Mouse (Mus musculus): ENCODE measurements around the gene Mblac2. TPM values are rescaled to one million over a fixed set of nuclear protein-coding genes. Genes with fewer than 3 reads are reported as not detected.

Gene Mblac2
- polyA plus RNA-seq, 1 experiment: 3.3 TPM

GRCm38 (mm10) chr13:81736606-81737005 is 25.5 kb downstream of the Mblac2 start:
- TF ChIP-seq POLR2A (IDR thresholded peaks at IDR 0.05; ENCODE audit: low read depth, low read length): no peak
- no peak for TF ChIP-seq CTCF (conservative IDR thresholded peaks at IDR 0.05; ENCODE audit: insufficient read depth, insufficient read length, low read depth, low read length)
- WGBS: 92% methylated on average over 5 of the region's 5 CpGs
- no peak overlapping the region for H3K27ac ChIP-seq (ENCODE audit: insufficient read depth, low read depth, low read length)
- no peaks in the 10 kb centered on the region for H3K36me3 ChIP-seq (ENCODE audit: control insufficient read depth, insufficient read depth, low read length)
- H3K4me1 ChIP-seq (ENCODE audit: control insufficient read depth, insufficient read depth, low read length): no peaks in the 10 kb centered on the region
- H3K27me3 ChIP-seq (replicated peaks; ENCODE audit: control insufficient read depth, insufficient read depth, low read length): no peaks in the 10 kb centered on the region
- DNase-seq: no peak
- no peak overlapping the region for H3K4me3 ChIP-seq (ENCODE audit: insufficient read depth, low read depth, low read length)

DNA sequence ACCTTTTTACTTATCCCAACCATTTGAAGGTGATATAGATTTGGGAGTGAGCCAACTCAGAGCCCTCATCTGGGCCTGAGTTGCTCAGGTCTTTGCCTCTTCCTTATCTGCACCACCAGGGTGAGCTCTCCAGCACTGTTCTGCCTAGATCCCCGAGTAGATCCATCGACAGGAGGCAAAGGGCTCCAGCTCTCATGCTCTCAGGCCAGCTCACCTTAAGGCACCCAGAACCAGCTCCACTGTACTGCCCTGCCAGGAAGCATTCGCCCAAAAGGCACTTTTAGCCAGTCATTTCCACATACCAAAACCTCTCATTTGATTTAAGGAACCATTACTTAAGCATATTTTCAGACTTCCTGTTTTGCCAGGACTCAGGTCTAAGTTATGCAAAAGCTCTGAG is 29.8 kb downstream of the Mblac2 start:
- TF ChIP-seq POLR2A (IDR thresholded peaks at IDR 0.05; ENCODE audit: low read depth, low read length): no peak
- TF ChIP-seq CTCF (conservative IDR thresholded peaks at IDR 0.05; ENCODE audit: insufficient read depth, insufficient read length, low read depth, low read length): 0 out of 2 replicates have a peak, but pooled peaks have one; percentile 18
- DNase-seq: no peak
- Histone ChIP-seq H3K27me3 (replicated peaks; ENCODE audit: control insufficient read depth, insufficient read depth, low read length) (no peaks in the 10 kb centered on the region), H3K4me3 (ENCODE audit: insufficient read depth, low read depth, low read length) (no peak overlapping the region), H3K4me1 (ENCODE audit: control insufficient read depth, insufficient read depth, low read length) (0 out of 2 replicates have a peak, but pooled peaks cover 4% of the 10 kb centered on the region), H3K27ac (ENCODE audit: insufficient read depth, low read depth, low read length) (no peak overlapping the region), H3K36me3 (ENCODE audit: control insufficient read depth, insufficient read depth, low read length) (no peaks in the 10 kb centered on the region)
- WGBS: 36% methylated on average over 3 of the region's 3 CpGs

DNA sequence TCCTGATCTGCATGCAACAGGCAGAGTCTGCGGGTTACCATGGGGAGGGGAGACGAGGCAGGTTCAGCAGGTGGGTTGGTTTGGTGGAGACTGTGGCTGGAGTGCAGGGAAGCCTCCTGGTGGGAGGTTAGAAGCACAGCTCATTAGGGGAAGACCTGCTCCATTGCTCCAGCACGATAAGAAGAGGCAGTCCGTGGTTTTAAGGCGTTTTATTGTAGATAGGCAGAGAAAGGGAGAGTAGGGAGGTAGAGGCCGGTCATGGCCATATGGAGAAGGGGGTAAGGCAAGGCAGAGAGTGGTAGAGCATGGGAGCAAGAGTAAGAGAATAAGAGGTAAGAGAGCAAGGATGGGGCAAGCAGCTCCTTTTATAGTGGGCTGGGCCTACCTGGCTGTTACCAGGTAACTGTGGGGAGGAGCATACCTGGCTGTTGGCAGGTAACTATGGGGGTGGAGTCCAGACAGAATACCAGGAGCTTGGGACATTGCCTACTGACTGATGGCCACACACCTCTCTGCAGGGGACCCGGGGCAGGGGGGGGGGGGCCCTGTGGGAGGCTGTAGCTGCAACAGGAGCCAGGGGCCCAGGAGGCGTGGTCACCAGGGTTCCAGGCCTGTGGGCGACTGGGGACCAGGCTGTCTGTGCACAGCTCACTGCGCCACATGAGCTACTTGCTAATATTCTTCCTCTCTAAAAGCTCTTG is 32.4 kb downstream of the Mblac2 start:
- Histone ChIP-seq H3K4me3 (ENCODE audit: insufficient read depth, low read depth, low read length) (no peak overlapping the region), H3K27ac (ENCODE audit: insufficient read depth, low read depth, low read length) (no peak overlapping the region), H3K36me3 (ENCODE audit: control insufficient read depth, insufficient read depth, low read length) (no peaks in the 10 kb centered on the region), H3K4me1 (ENCODE audit: control insufficient read depth, insufficient read depth, low read length) (0 out of 2 replicates have a peak, but pooled peaks cover 4% of the 10 kb centered on the region), H3K27me3 (replicated peaks; ENCODE audit: control insufficient read depth, insufficient read depth, low read length) (no peaks in the 10 kb centered on the region)
- TF ChIP-seq CTCF (conservative IDR thresholded peaks at IDR 0.05; ENCODE audit: insufficient read depth, insufficient read length, low read depth, low read length): no peak
- no peak for TF ChIP-seq POLR2A (IDR thresholded peaks at IDR 0.05; ENCODE audit: low read depth, low read length)
- DNase-seq: no peak
- 57% methylated on average over 10 of the region's 10 CpGs for WGBS

DNA sequence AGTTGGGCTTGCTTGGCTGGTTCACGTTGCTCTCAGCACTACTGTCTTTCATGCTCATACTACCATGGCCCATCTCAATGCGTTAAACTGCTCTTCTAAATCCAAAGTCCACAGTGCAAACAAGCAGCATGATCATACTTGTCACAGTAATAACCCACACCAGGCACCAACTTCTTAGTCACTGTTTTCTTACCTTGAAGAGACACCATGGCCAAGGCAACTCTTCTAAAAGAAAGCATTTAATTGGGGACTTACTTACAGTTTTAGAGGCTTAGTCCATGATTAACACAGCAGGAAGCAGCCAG is 32.9 kb downstream of the Mblac2 start:
- Histone ChIP-seq H3K4me3 (ENCODE audit: insufficient read depth, low read depth, low read length) (no peak overlapping the region), H3K27ac (ENCODE audit: insufficient read depth, low read depth, low read length) (no peak overlapping the region), H3K27me3 (replicated peaks; ENCODE audit: control insufficient read depth, insufficient read depth, low read length) (no peaks in the 10 kb centered on the region), H3K36me3 (ENCODE audit: control insufficient read depth, insufficient read depth, low read length) (no peaks in the 10 kb centered on the region), H3K4me1 (ENCODE audit: control insufficient read depth, insufficient read depth, low read length) (0 out of 2 replicates have a peak, but pooled peaks cover 4% of the 10 kb centered on the region)
- WGBS: 39% methylated on average over 2 of the region's 2 CpGs
- DNase-seq: peak; percentile 10
- no peak for TF ChIP-seq CTCF (conservative IDR thresholded peaks at IDR 0.05; ENCODE audit: insufficient read depth, insufficient read length, low read depth, low read length)
- no peak for TF ChIP-seq POLR2A (IDR thresholded peaks at IDR 0.05; ENCODE audit: low read depth, low read length)

DNA sequence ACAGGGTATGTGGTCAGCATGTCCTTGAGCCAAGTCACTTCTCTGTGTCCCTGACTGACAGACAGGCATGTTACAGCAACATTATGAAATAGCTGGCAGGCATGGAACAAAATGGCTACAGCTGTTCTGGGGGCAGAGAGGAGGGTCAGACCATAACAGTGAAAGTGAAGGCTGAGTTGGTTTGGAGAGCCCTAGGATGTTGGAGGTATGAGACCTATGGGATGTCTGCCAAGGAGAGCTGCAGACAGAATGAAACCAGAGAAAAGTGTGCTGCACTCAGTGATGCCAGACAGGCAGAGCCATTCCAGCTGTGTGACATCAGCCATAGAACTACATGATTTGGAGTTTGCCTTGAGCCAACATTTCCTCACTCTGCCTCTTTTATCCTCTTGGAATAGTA is 43.7 kb downstream of the Mblac2 start:
- TF ChIP-seq POLR2A (IDR thresholded peaks at IDR 0.05; ENCODE audit: low read depth, low read length) (no peak), CTCF (conservative IDR thresholded peaks at IDR 0.05; ENCODE audit: insufficient read depth, insufficient read length, low read depth, low read length) (no peak)
- no peaks in the 10 kb centered on the region for H3K4me1 ChIP-seq (ENCODE audit: control insufficient read depth, insufficient read depth, low read length)
- no peak for DNase-seq
- H3K27me3 ChIP-seq (replicated peaks; ENCODE audit: control insufficient read depth, insufficient read depth, low read length): no peaks in the 10 kb centered on the region
- no peaks in the 10 kb centered on the region for H3K36me3 ChIP-seq (ENCODE audit: control insufficient read depth, insufficient read depth, low read length)
- H3K4me3 ChIP-seq (ENCODE audit: insufficient read depth, low read depth, low read length): no peak overlapping the region
- H3K27ac ChIP-seq (ENCODE audit: insufficient read depth, low read depth, low read length): no peak overlapping the region

DNA sequence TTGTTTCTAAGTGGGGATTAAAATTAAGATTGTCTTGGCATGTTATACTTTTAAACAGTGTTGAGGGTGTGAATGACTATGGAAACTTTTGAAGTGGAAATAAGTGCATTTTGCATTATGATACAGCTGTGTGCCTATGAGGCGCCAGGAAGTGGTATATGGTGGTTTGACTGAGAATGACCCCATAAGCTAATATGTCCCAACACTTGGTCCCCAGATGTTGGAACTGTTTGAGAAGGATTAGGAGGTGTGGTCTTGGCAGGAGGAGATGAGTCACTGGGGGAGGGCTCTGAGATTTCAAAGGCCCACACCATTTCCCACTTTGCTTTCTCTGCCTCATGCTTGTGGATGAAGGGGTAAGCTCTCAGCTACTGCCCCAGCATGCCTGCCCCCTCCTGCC is 44.2 kb downstream of the Mblac2 start:
- DNase-seq: no peak
- H3K36me3 ChIP-seq (ENCODE audit: control insufficient read depth, insufficient read depth, low read length): no peaks in the 10 kb centered on the region
- H3K27ac ChIP-seq (ENCODE audit: insufficient read depth, low read depth, low read length): no peak overlapping the region
- no peak overlapping the region for H3K4me3 ChIP-seq (ENCODE audit: insufficient read depth, low read depth, low read length)
- no peaks in the 10 kb centered on the region for H3K4me1 ChIP-seq (ENCODE audit: control insufficient read depth, insufficient read depth, low read length)
- 97% methylated on average over 1 of the region's 1 CpGs for WGBS
- H3K27me3 ChIP-seq (replicated peaks; ENCODE audit: control insufficient read depth, insufficient read depth, low read length): no peaks in the 10 kb centered on the region
- no peak for TF ChIP-seq POLR2A (IDR thresholded peaks at IDR 0.05; ENCODE audit: low read depth, low read length)
- TF ChIP-seq CTCF (conservative IDR thresholded peaks at IDR 0.05; ENCODE audit: insufficient read depth, insufficient read length, low read depth, low read length): no peak

DNA sequence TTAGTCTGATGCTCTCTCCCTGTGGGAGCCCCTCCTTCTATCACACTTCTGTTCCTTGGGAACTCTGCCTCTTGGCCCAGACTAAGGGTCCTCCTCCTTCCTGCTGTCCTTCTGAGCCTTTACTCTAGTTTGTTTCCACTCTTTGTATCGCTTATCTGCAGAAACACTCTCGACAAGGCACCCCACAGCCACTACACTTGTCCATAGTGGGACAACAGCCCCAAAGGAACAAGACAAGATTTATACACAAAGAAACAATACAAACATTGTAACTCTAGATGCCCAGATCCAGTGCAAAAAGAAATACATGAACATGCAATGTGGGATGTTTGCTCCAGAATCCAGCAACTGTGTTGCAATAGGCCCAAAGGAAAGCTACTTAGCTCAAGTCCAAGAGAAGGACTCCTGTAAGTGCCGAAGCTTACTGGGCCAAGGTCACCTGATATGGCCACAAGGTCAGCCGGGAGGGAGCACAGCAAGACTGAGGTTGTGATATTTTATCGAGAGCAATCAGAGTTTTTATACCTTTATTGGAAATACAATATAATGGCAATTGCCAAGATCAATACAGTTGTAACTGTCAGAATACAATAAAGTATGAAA is 46.0 kb downstream of the Mblac2 start:
- Histone ChIP-seq H3K36me3 (ENCODE audit: control insufficient read depth, insufficient read depth, low read length) (no peaks in the 10 kb centered on the region), H3K4me3 (ENCODE audit: insufficient read depth, low read depth, low read length) (no peak overlapping the region), H3K27me3 (replicated peaks; ENCODE audit: control insufficient read depth, insufficient read depth, low read length) (no peaks in the 10 kb centered on the region; the same call in 1 of the 2 replicates), H3K27ac (ENCODE audit: insufficient read depth, low read depth, low read length) (no peak overlapping the region), H3K4me1 (ENCODE audit: control insufficient read depth, insufficient read depth, low read length) (no peaks in the 10 kb centered on the region; the same call in 1 of the 2 replicates)
- DNase-seq: peak; percentile 12
- TF ChIP-seq CTCF (conservative IDR thresholded peaks at IDR 0.05; ENCODE audit: insufficient read depth, insufficient read length, low read depth, low read length): no peak
- TF ChIP-seq POLR2A (IDR thresholded peaks at IDR 0.05; ENCODE audit: low read depth, low read length): no peak
- WGBS: 80% methylated on average over 5 of the region's 5 CpGs
